Mouse (Mus musculus) cortical plate, adult 2 months (tissue): ENCODE data around the gene Gal3st1.

Experiments used
- CTCF ChIP-seq: fragments of 200-500 bp; IDR thresholded peaks from 2 replicates; pipeline ENCODE4 v1.5.1; 2011; ENCODE audit warnings: mild to moderate bottlenecking, control low read depth, low read length; ENCODE audit not compliant: insufficient read depth; ENCODE audit errors: extremely low read depth
- POLR2A ChIP-seq: fragments of 200-500 bp; IDR thresholded peaks from 2 replicates; pipeline ENCODE4 v1.6.1; 2011; ENCODE audit warnings: mild to moderate bottlenecking, low read length, control low read depth; ENCODE audit not compliant: insufficient read depth; ENCODE audit errors: extremely low read depth

- no peak for TF ChIP-seq CTCF
- no peak for TF ChIP-seq POLR2A
These were observed 64.3 kb downstream of the Gal3st1 start for GRCm38 (mm10) chr11:4047766-4048165.
